Mouse (Mus musculus) CD4-positive, CD25-positive, alpha-beta regulatory T cell, adult 4 months (primary cell): ENCODE results near the gene Dmrtc2. TPM values are rescaled to one million over a fixed set of nuclear protein-coding genes. Genes with fewer than 3 reads are reported as not detected.
"Not testable (repeated sequence)": the region's sequence is repeated elsewhere in the genome, so short reads cannot be mapped to it uniquely, and the experiment has no call there.

Source experiments
- ATAC-seq: one replicate; pipeline ENCODE4 v1.8.0; 2017
- polyA plus RNA-seq, 2 experiments: library from polyadenylated mRNA; unstranded; fragments of 100-300 nt; shearing (Covaris generic); gene quantifications; one replicate each; pipeline ENCODE4 v1.2.1; 2017

The Dmrtc2 gene
- polyA plus RNA-seq: not detected

- no peak for ATAC-seq
Observed at GRCm38 (mm10) chr7:24869532-24870165, at the start of gene Dmrtc2, which contains the start of gene Lypd4. TSS of gene Dmrtc2 (plus strand) at chr7:24870057. TSS of gene Lypd4 (minus strand) at chr7:24869941.

- no peak for ATAC-seq
Observed at GRCm38 (mm10) chr7:24824452-24824851, 45.4 kb upstream of the Dmrtc2 start.

GRCm38 (mm10) chr7:24827181-24827580 is 42.7 kb upstream of the Dmrtc2 start:
- no peak for ATAC-seq

- ATAC-seq: peak; percentile 97
Observed at GRCm38 (mm10) chr7:24838732-24839409, 31.0 kb upstream of the Dmrtc2 start.

GRCm38 (mm10) chr7:24839410-24839808 is 30.4 kb upstream of the Dmrtc2 start:
- peak; percentile 28 for ATAC-seq

- no peak for ATAC-seq
Observed at GRCm38 (mm10) chr7:24840331-24840730, 29.5 kb upstream of the Dmrtc2 start.

GRCm38 (mm10) chr7:24841009-24841408 is 28.8 kb upstream of the Dmrtc2 start:
- ATAC-seq: no peak

GRCm38 (mm10) chr7:24844144-24844543 is 25.7 kb upstream of the Dmrtc2 start:
- ATAC-seq: no peak

GRCm38 (mm10) chr7:24845181-24845580 is 24.7 kb upstream of the Dmrtc2 start:
- no peak for ATAC-seq

- ATAC-seq: peak; percentile 39
Observed at GRCm38 (mm10) chr7:24845713-24846112, 24.1 kb upstream of the Dmrtc2 start.

- not testable (repeated sequence) for ATAC-seq
Observed at GRCm38 (mm10) chr7:24846576-24846975, 23.3 kb upstream of the Dmrtc2 start.

GRCm38 (mm10) chr7:24850162-24850561 is 19.7 kb upstream of the Dmrtc2 start:
- ATAC-seq: no peak

- no peak for ATAC-seq
Observed at GRCm38 (mm10) chr7:24850899-24851303, 19.0 kb upstream of the Dmrtc2 start.

GRCm38 (mm10) chr7:24851596-24852325 is 18.1 kb upstream of the Dmrtc2 start:
- no peak for ATAC-seq

- no peak for ATAC-seq
Observed at GRCm38 (mm10) chr7:24852557-24853232, 17.2 kb upstream of the Dmrtc2 start.

GRCm38 (mm10) chr7:24853233-24853563 is 16.7 kb upstream of the Dmrtc2 start:
- ATAC-seq: no peak

- no peak for ATAC-seq
Observed at GRCm38 (mm10) chr7:24853695-24854094, 16.2 kb upstream of the Dmrtc2 start.

- ATAC-seq: no peak
Observed at GRCm38 (mm10) chr7:24856460-24857120, 13.3 kb upstream of the Dmrtc2 start.

- ATAC-seq: no peak
Observed at GRCm38 (mm10) chr7:24859234-24859633, 10.6 kb upstream of the Dmrtc2 start.

GRCm38 (mm10) chr7:24861913-24862312 is 7.9 kb upstream of the Dmrtc2 start, which contains the start of gene Gm9844:
TSS of gene Gm9844 (plus strand) at chr7:24862213.
- no peak for ATAC-seq

GRCm38 (mm10) chr7:24862853-24863252 is 7.0 kb upstream of the Dmrtc2 start:
- no peak for ATAC-seq

GRCm38 (mm10) chr7:24864156-24864555 is 5.7 kb upstream of the Dmrtc2 start:
- ATAC-seq: no peak
